Mouse (Mus musculus) myocyte (in vitro differentiated cells): Measurements from ENCODE around the gene Il23r.

Experiments
- CEBPB ChIP-seq: IDR thresholded peaks from 2 replicates; pipeline ENCODE4 v1.6.1; 2011; ENCODE audit warnings: mild to moderate bottlenecking, moderate library complexity; ENCODE audit not compliant: poor library complexity, insufficient read depth, severe bottlenecking
- E2F4 ChIP-seq: IDR thresholded peaks from one replicate; pipeline ENCODE4 v1.6.1; 2011; ENCODE audit warnings: mild to moderate bottlenecking, control low read depth, moderate library complexity; ENCODE audit not compliant: insufficient read depth
- MAX ChIP-seq: IDR thresholded peaks from one replicate; pipeline ENCODE4 v1.6.1; 2011; ENCODE audit warnings: low read depth, mild to moderate bottlenecking, control low read depth
- MYOD1 ChIP-seq, 3 experiments: IDR thresholded peaks; one replicate each; pipeline ENCODE4 v1.6.1; 2011; ENCODE audit warnings: control low read depth in 2 of 3, low read depth in 2 of 3, mild to moderate bottlenecking in 2 of 3, moderate library complexity in 1 of 3; ENCODE audit not compliant: insufficient read length in 2 of 3, control insufficient read depth in 1 of 3
- POLR2A ChIP-seq: IDR thresholded peaks from one replicate; pipeline ENCODE4 v1.6.1; 2011; ENCODE audit warnings: low read depth, mild to moderate bottlenecking, control low read depth, moderate library complexity; ENCODE audit not compliant: insufficient read length
- POLR2AphosphoS2 ChIP-seq: IDR thresholded peaks from one replicate; pipeline ENCODE4 v1.6.1; 2011; ENCODE audit warnings: low read depth, control low read depth; ENCODE audit not compliant: insufficient read length
- REST ChIP-seq: IDR thresholded peaks from one replicate; pipeline ENCODE4 v1.6.1; 2011; ENCODE audit warnings: mild to moderate bottlenecking, control low read depth, moderate library complexity; ENCODE audit not compliant: insufficient read depth, insufficient read length
- SRF ChIP-seq: IDR thresholded peaks from one replicate; pipeline ENCODE4 v1.6.1; 2011; ENCODE audit warnings: low read depth; ENCODE audit not compliant: control insufficient read depth, insufficient read length
- TCF12 ChIP-seq: IDR thresholded peaks from one replicate; pipeline ENCODE4 v1.6.1; 2011; ENCODE audit warnings: mild to moderate bottlenecking, control low read depth; ENCODE audit not compliant: poor library complexity, insufficient read depth, severe bottlenecking
- USF1 ChIP-seq: IDR thresholded peaks from one replicate; pipeline ENCODE4 v1.6.1; 2011; ENCODE audit warnings: low read depth, mild to moderate bottlenecking, control low read depth, moderate library complexity

- TF ChIP-seq USF1 (no peak), POLR2A (no peak), MYOD1 (IDR thresholded peaks at IDR 0.05; ENCODE audit: control insufficient read depth in 1 of 3, insufficient read length in 2 of 3, low read depth in 2 of 3) (no peak), MAX (no peak), POLR2AphosphoS2 (no peak), E2F4 (no peak), TCF12 (no peak), CEBPB (no peak), REST (no peak), SRF (no peak)
These were observed 54.6 kb downstream of the Il23r start for GRCm38 (mm10) chr6:67437028-67437427.
